34 mouse cellular contexts compared by ENCODE assay signal in genomic region chr5:66909962-66910361, GRCm38 (mm10).
DNase-seq lines count a peak whose midpoint lies in the region; ATAC-seq and TF ChIP-seq lines count a peak whose summit lies in the region.
"Had no signal": no experiment of that assay in that cellular context is flagged by ENCODE, and none has a peak within 500 bp of the region (broad histone marks: within the 10 kb centered on the region; RNA-seq: fewer than 3 reads in every experiment).

No protein-coding gene starts in this region.

- peaks cover 4% of the 10 kb centered on the region; the same call in 1 of the 2 replicates for H3K4me1 ChIP-seq in heart, postnatal 0 days (ENCODE audit: control insufficient read depth, insufficient read depth)
- peaks cover 6% of the 10 kb centered on the region; the same call in 1 of the 2 replicates for H3K4me1 ChIP-seq in lung, postnatal 0 days (ENCODE audit: insufficient read depth, low read depth, low read length)
- no peaks in the 10 kb centered on the region for H3K4me1 ChIP-seq in stomach, postnatal 0 days (replicated peaks; ENCODE audit: control insufficient read depth, insufficient read depth)
- H3K4me1 ChIP-seq: liver, embryonic 12.5 days; neural tube, embryonic 12.5 days had no signal

- no peak for TF ChIP-seq EP300 in heart, postnatal 0 days (IDR thresholded peaks at IDR 0.05; ENCODE audit: low read depth)
- TF ChIP-seq EP300 in lung, postnatal 0 days (IDR thresholded peaks at IDR 0.05), result peak; percentile 73
- TF ChIP-seq EP300 in stomach, postnatal 0 days (optimal IDR thresholded peaks at IDR 0.05), result no peak

- no peak overlapping the region for H3K27ac ChIP-seq in heart, postnatal 0 days (ENCODE audit: low read depth)
- H3K27ac ChIP-seq in lung, postnatal 0 days (ENCODE audit: low read length), result no peak overlapping the region
- no peak overlapping the region for H3K27ac ChIP-seq in stomach, postnatal 0 days (replicated peaks)
- H3K27ac ChIP-seq: embryonic facial prominence, embryonic 15.5 days; forebrain, embryonic 13.5 days; hindbrain, embryonic 14.5 days; kidney, embryonic 15.5 days; liver, embryonic 12.5 days; midbrain, embryonic 12.5 days; neural tube, embryonic 12.5 days had no signal

- no peak for TF ChIP-seq CTCF in heart, postnatal 0 days (IDR thresholded peaks at IDR 0.05; ENCODE audit: low read depth)
- no peak for TF ChIP-seq CTCF in lung, postnatal 0 days (IDR thresholded peaks at IDR 0.05)
- no peak for TF ChIP-seq CTCF in stomach, postnatal 0 days (IDR thresholded peaks at IDR 0.05; ENCODE audit: low read depth)

- H3K9ac ChIP-seq in heart, postnatal 0 days (replicated peaks; ENCODE audit: low read depth, low read length), result no peak overlapping the region
- no peak overlapping the region for H3K9ac ChIP-seq in lung, postnatal 0 days (replicated peaks; ENCODE audit: low read depth)
- H3K9ac ChIP-seq in stomach, postnatal 0 days (ENCODE audit: low read length), result no peak overlapping the region
- H3K9ac ChIP-seq: embryonic facial prominence, embryonic 15.5 days; forebrain, embryonic 13.5 days; hindbrain, embryonic 14.5 days; kidney, embryonic 15.5 days; liver, embryonic 12.5 days; liver, postnatal 0 days; midbrain, embryonic 12.5 days; neural tube, embryonic 12.5 days had no signal

- no peaks in the 10 kb centered on the region for H3K36me3 ChIP-seq in heart, postnatal 0 days (replicated peaks; ENCODE audit: control insufficient read depth, insufficient read depth, low read length)
- H3K36me3 ChIP-seq in lung, postnatal 0 days (ENCODE audit: insufficient read depth, low read length), result no peaks in the 10 kb centered on the region
- H3K36me3 ChIP-seq in stomach, postnatal 0 days (ENCODE audit: control insufficient read depth, insufficient read depth, low read length), result no peaks in the 10 kb centered on the region
- H3K36me3 ChIP-seq: embryonic facial prominence, embryonic 15.5 days; kidney, embryonic 15.5 days; liver, embryonic 12.5 days; midbrain, embryonic 12.5 days; neural tube, embryonic 12.5 days had no signal

- H3K27me3 ChIP-seq in heart, postnatal 0 days (ENCODE audit: control insufficient read depth, insufficient read depth, low read length), result no peaks in the 10 kb centered on the region
- H3K27me3 ChIP-seq in lung, postnatal 0 days (replicated peaks; ENCODE audit: insufficient read depth, low read length), result no peaks in the 10 kb centered on the region
- H3K27me3 ChIP-seq in stomach, postnatal 0 days (ENCODE audit: control insufficient read depth, insufficient read depth, low read length), result no peaks in the 10 kb centered on the region
- H3K27me3 ChIP-seq: CH12.LX; embryonic facial prominence, embryonic 15.5 days; forebrain, embryonic 13.5 days; kidney, embryonic 15.5 days; liver, embryonic 12.5 days; midbrain, embryonic 12.5 days; neural tube, embryonic 12.5 days; Patski had no signal

- H3K4me3 ChIP-seq in heart, postnatal 0 days (ENCODE audit: low read depth, low read length), result no peak overlapping the region
- no peak overlapping the region for H3K4me3 ChIP-seq in lung, postnatal 0 days (ENCODE audit: low read depth, low read length)
- no peak overlapping the region for H3K4me3 ChIP-seq in stomach, postnatal 0 days (ENCODE audit: low read depth, low read length)
- H3K4me3 ChIP-seq: embryonic facial prominence, embryonic 15.5 days; forebrain, embryonic 13.5 days; kidney, embryonic 15.5 days; liver, embryonic 12.5 days; midbrain, embryonic 12.5 days; myocyte; neural tube, embryonic 12.5 days had no signal

- 16% methylated on average over 2 of the region's 2 CpGs for WGBS in heart, postnatal 0 days
- WGBS in lung, postnatal 0 days, result 18% methylated on average over 2 of the region's 2 CpGs
- 38% methylated on average over 2 of the region's 2 CpGs for WGBS in stomach, postnatal 0 days

- H3K9me3 ChIP-seq in heart, postnatal 0 days (replicated peaks; ENCODE audit: control insufficient read depth, low read length), result no peaks in the 10 kb centered on the region
- H3K9me3 ChIP-seq in lung, postnatal 0 days (ENCODE audit: low read length), result no peaks in the 10 kb centered on the region
- no peaks in the 10 kb centered on the region for H3K9me3 ChIP-seq in stomach, postnatal 0 days (ENCODE audit: control insufficient read depth, low read length)
- H3K9me3 ChIP-seq: embryonic facial prominence, embryonic 15.5 days; forebrain, embryonic 13.5 days; kidney, embryonic 15.5 days; liver, embryonic 12.5 days; midbrain, embryonic 12.5 days; neural tube, embryonic 12.5 days had no signal

- H3K4me2 ChIP-seq in heart, postnatal 0 days (ENCODE audit: low read depth, low read length), result no peak overlapping the region
- H3K4me2 ChIP-seq in lung, postnatal 0 days (replicated peaks; ENCODE audit: low read depth, low read length), result no peak overlapping the region
- no peak overlapping the region for H3K4me2 ChIP-seq in stomach, postnatal 0 days (replicated peaks; ENCODE audit: low read depth)
- H3K4me2 ChIP-seq: embryonic facial prominence, embryonic 15.5 days; forebrain, embryonic 13.5 days; heart, embryonic 11.5 days; hindbrain, embryonic 14.5 days; kidney, embryonic 15.5 days; liver, embryonic 12.5 days; midbrain, embryonic 12.5 days; neural tube, embryonic 12.5 days had no signal

- DNase-seq in heart, postnatal 0 days (ENCODE audit: low spot score), result no peak
- DNase-seq in heart, adult 18-20 months, result no peak
- DNase-seq in lung, postnatal 0 days (ENCODE audit: low spot score), result peak; percentile 87
- DNase-seq in lung, postnatal 4 days, result no peak
- DNase-seq in adipocyte (ENCODE audit: low spot score), result peak; percentile 37
- DNase-seq in lung, postnatal 25 days (ENCODE audit: low spot score), result peak; percentile 47
- DNase-seq in right cerebral cortex, postnatal 14 days, result no peak
- DNase-seq in stomach, postnatal 0 days (ENCODE audit: low spot score), result no peak
- DNase-seq: adrenal gland, postnatal 14 days; cerebellum, postnatal 10 days; gastrocnemius, postnatal 25 days; heart, adult 11 months; heart, postnatal 4 days; kidney, adult 11 months; kidney, postnatal 4 days; layer of hippocampus, postnatal 36 days; left cerebral cortex, postnatal 4 days; liver, postnatal 0 days; right cerebral cortex, adult 18-20 months; right cerebral cortex, postnatal 4 days; thymus, adult 2 months; thymus, postnatal 36 days had no signal

- 0 out of 2 replicates have a peak, but pooled peaks have one; percentile 24 for ATAC-seq in heart, postnatal 0 days (ENCODE audit: insufficient read depth, low read depth)
- ATAC-seq in lung, postnatal 0 days, result peak; percentile 62
- no peak for ATAC-seq in stomach, postnatal 0 days (ENCODE audit: low FRiP score, low TSS enrichment)
- ATAC-seq: forebrain, embryonic 13.5 days; inflammation-experienced regulatory T-cells, adult 6 months; liver, embryonic 12.5 days; liver, postnatal 0 days; Patski had no signal

Comparison
In these comparisons a context has a peak if more than half of its experiments do, and no peak if none do; other contexts are left out.
1. DNase-seq: peak in lung, postnatal 0 days (single experiment), adipocyte (single experiment) and lung, postnatal 25 days (single experiment); none in heart, postnatal 0 days (single experiment), heart, adult 18-20 months (0 of 2), lung, postnatal 4 days (0 of 2), right cerebral cortex, postnatal 14 days (single experiment) and stomach, postnatal 0 days (single experiment).